Mouse (Mus musculus) embryonic facial prominence, embryonic 10.5 days (tissue): ENCODE data around the gene Gdpgp1. TPM values are rescaled to one million over a fixed set of nuclear protein-coding genes. Genes with fewer than 3 reads are reported as not detected.

ENCODE experiments used
- DNase-seq: peaks from one replicate; pipeline ENCODE4 v3.0.0-alpha.2; 2017; ENCODE audit warnings: low spot score
- H3K27ac ChIP-seq: fragments of 300-500 bp; sonication (generic); replicated peaks from 2 replicates; pipeline ENCODE4 v1.5.1; 2016; ENCODE audit warnings: mild to moderate bottlenecking
- H3K27me3 ChIP-seq: fragments of 300-500 bp; sonication (generic); replicated peaks from 2 replicates; pipeline ENCODE4 v1.6.1; 2016; ENCODE audit warnings: low read depth, mild to moderate bottlenecking; ENCODE audit not compliant: poor library complexity, severe bottlenecking
- H3K36me3 ChIP-seq: fragments of 300-500 bp; sonication (generic); replicated peaks from 2 replicates; pipeline ENCODE4 v1.6.1; 2016; ENCODE audit warnings: mild to moderate bottlenecking, moderate library complexity
- H3K4me1 ChIP-seq: fragments of 300-500 bp; sonication (generic); 2 replicates; pipeline ENCODE4 v1.6.1; 2016
- H3K4me3 ChIP-seq: fragments of 300-500 bp; sonication (generic); 2 replicates; pipeline ENCODE4 v1.5.1; 2016; ENCODE audit warnings: mild to moderate bottlenecking, moderate library complexity
- H3K9me3 ChIP-seq: fragments of 300-500 bp; sonication (generic); 2 replicates; pipeline ENCODE4 v1.6.1; 2016; ENCODE audit warnings: mild to moderate bottlenecking
- WGBS: fragments of 180-500 bp; shearing (Covaris S2); methylation state at CpG from one replicate; pipeline ENCODE4 v1.1.7; 2016; 5-methylcytosine and 5-hydroxymethylcytosine counted together
- polyA plus RNA-seq: library from polyadenylated mRNA; unstranded; fragments of >200 nt; fragmentation: Nextera tagmentation; extraction: Ambion mirVana; gene quantifications from 2 replicates; pipeline ENCODE4 v1.2.1, GENCODE M21; 2016

Gdpgp1 gene
- polyA plus RNA-seq, 1 experiment from 2014 or later, result 6.6 TPM

GRCm38 (mm10) chr7:80201888-80202540, 30.7 kb upstream of the Gdpgp1 start:
- H3K27ac ChIP-seq, result no peak overlapping the region
- H3K36me3 ChIP-seq, result peaks cover 20% of the 10 kb centered on the region
- no peaks in the 10 kb centered on the region for H3K9me3 ChIP-seq
- peaks cover 92% of the 10 kb centered on the region for H3K4me1 ChIP-seq
- DNase-seq, result no peak
- no peak overlapping the region for H3K4me3 ChIP-seq
- 89% methylated on average over 15 of the region's 15 CpGs for WGBS
- H3K27me3 ChIP-seq, result no peaks in the 10 kb centered on the region

- Histone ChIP-seq H3K27ac (0 out of 2 replicates have a peak overlapping the region, but pooled peaks have one; percentile 27), H3K4me1 (peaks cover 92% of the 10 kb centered on the region), H3K9me3 (no peaks in the 10 kb centered on the region), H3K4me3 (no peak overlapping the region), H3K36me3 (peaks cover 20% of the 10 kb centered on the region), H3K27me3 (no peaks in the 10 kb centered on the region)
- DNase-seq, result no peak
- WGBS, result 88% methylated on average over 5 of the region's 5 CpGs
Observed at GRCm38 (mm10) chr7:80202961-80203360, 29.7 kb upstream of the Gdpgp1 start.

GRCm38 (mm10) chr7:80203638-80204096, 29.0 kb upstream of the Gdpgp1 start:
- H3K36me3 ChIP-seq, result peaks cover 20% of the 10 kb centered on the region
- DNase-seq, result no peak
- no peaks in the 10 kb centered on the region for H3K27me3 ChIP-seq
- H3K9me3 ChIP-seq, result no peaks in the 10 kb centered on the region
- 63% methylated on average over 12 of the region's 12 CpGs for WGBS
- peaks cover 93% of the 10 kb centered on the region for H3K4me1 ChIP-seq
- no peak overlapping the region for H3K4me3 ChIP-seq
- 0 out of 2 replicates have a peak overlapping the region, but pooled peaks have one; percentile 14 for H3K27ac ChIP-seq

GRCm38 (mm10) chr7:80204362-80204761, 28.3 kb upstream of the Gdpgp1 start:
- Histone ChIP-seq H3K36me3 (peaks cover 20% of the 10 kb centered on the region), H3K4me3 (no peak overlapping the region), H3K4me1 (peaks cover 93% of the 10 kb centered on the region), H3K27ac (no peak overlapping the region), H3K9me3 (no peaks in the 10 kb centered on the region), H3K27me3 (no peaks in the 10 kb centered on the region)
- no peak for DNase-seq
- WGBS, result 88% methylated on average over 4 of the region's 4 CpGs

GRCm38 (mm10) chr7:80204961-80205360, 27.7 kb upstream of the Gdpgp1 start:
- WGBS, result 84% methylated on average over 7 of the region's 7 CpGs
- Histone ChIP-seq H3K9me3 (no peaks in the 10 kb centered on the region), H3K27me3 (no peaks in the 10 kb centered on the region), H3K27ac (no peak overlapping the region), H3K4me3 (no peak overlapping the region), H3K36me3 (peaks cover 20% of the 10 kb centered on the region), H3K4me1 (peaks cover 93% of the 10 kb centered on the region)
- no peak for DNase-seq

- Histone ChIP-seq H3K27me3 (no peaks in the 10 kb centered on the region), H3K27ac (0 out of 2 replicates have a peak overlapping the region, but pooled peaks have one; percentile 8), H3K9me3 (no peaks in the 10 kb centered on the region), H3K36me3 (peaks cover 19% of the 10 kb centered on the region), H3K4me1 (peaks cover 85% of the 10 kb centered on the region), H3K4me3 (no peak overlapping the region)
- no peak for DNase-seq
- 85% methylated on average over 12 of the region's 12 CpGs for WGBS
Observed at GRCm38 (mm10) chr7:80205705-80206589, 26.7 kb upstream of the Gdpgp1 start.

- no peaks in the 10 kb centered on the region for H3K27me3 ChIP-seq
- H3K4me1 ChIP-seq, result peaks cover 75% of the 10 kb centered on the region
- H3K27ac ChIP-seq, result peak overlapping the region; percentile 66
- DNase-seq, result no peak
- WGBS, result 69% methylated on average over 3 of the region's 3 CpGs
- no peaks in the 10 kb centered on the region for H3K9me3 ChIP-seq
- no peak overlapping the region for H3K4me3 ChIP-seq
- peaks cover 8% of the 10 kb centered on the region for H3K36me3 ChIP-seq
Observed at GRCm38 (mm10) chr7:80207314-80207731, 25.3 kb upstream of the Gdpgp1 start.

- 79% methylated on average over 18 of the region's 18 CpGs for WGBS
- Histone ChIP-seq H3K4me3 (no peak overlapping the region), H3K27ac (peak overlapping the region; percentile 66), H3K4me1 (peaks cover 67% of the 10 kb centered on the region), H3K27me3 (no peaks in the 10 kb centered on the region), H3K9me3 (no peaks in the 10 kb centered on the region), H3K36me3 (peaks cover 7% of the 10 kb centered on the region)
- DNase-seq, result no peak
Observed at GRCm38 (mm10) chr7:80208026-80208642, 24.5 kb upstream of the Gdpgp1 start.

GRCm38 (mm10) chr7:80208738-80209430, 23.8 kb upstream of the Gdpgp1 start:
- 84% methylated on average over 10 of the region's 10 CpGs for WGBS
- Histone ChIP-seq H3K4me1 (peaks cover 60% of the 10 kb centered on the region), H3K27ac (peak overlapping the region; percentile 35; the same call in 1 of the 2 replicates), H3K4me3 (no peak overlapping the region), H3K36me3 (peaks cover 13% of the 10 kb centered on the region), H3K27me3 (no peaks in the 10 kb centered on the region), H3K9me3 (no peaks in the 10 kb centered on the region)
- DNase-seq, result no peak

- WGBS, result 81% methylated on average over 6 of the region's 6 CpGs
- Histone ChIP-seq H3K4me1 (peaks cover 54% of the 10 kb centered on the region), H3K9me3 (no peaks in the 10 kb centered on the region), H3K27ac (no peak overlapping the region), H3K36me3 (peaks cover 21% of the 10 kb centered on the region), H3K27me3 (no peaks in the 10 kb centered on the region), H3K4me3 (no peak overlapping the region)
- no peak for DNase-seq
Observed at GRCm38 (mm10) chr7:80209669-80210068, 23.0 kb upstream of the Gdpgp1 start.

GRCm38 (mm10) chr7:80210982-80211381, 21.7 kb upstream of the Gdpgp1 start:
- H3K9me3 ChIP-seq, result no peaks in the 10 kb centered on the region
- H3K27me3 ChIP-seq, result no peaks in the 10 kb centered on the region
- H3K4me3 ChIP-seq, result no peak overlapping the region
- DNase-seq, result no peak
- H3K36me3 ChIP-seq, result peaks cover 34% of the 10 kb centered on the region
- no peak overlapping the region for H3K27ac ChIP-seq
- H3K4me1 ChIP-seq, result peaks cover 54% of the 10 kb centered on the region
- WGBS, result 84% methylated on average over 4 of the region's 4 CpGs

GRCm38 (mm10) chr7:80213604-80214003, 19.1 kb upstream of the Gdpgp1 start:
- Histone ChIP-seq H3K27me3 (no peaks in the 10 kb centered on the region), H3K4me1 (peaks cover 29% of the 10 kb centered on the region), H3K4me3 (no peak overlapping the region), H3K36me3 (peaks cover 60% of the 10 kb centered on the region), H3K27ac (no peak overlapping the region), H3K9me3 (no peaks in the 10 kb centered on the region)
- DNase-seq, result no peak
- 88% methylated on average over 7 of the region's 7 CpGs for WGBS
